Comparison of ENCODE assay signal across 9 mouse cellular contexts in genomic region chr10:84439228-84439596, GRCm38 (mm10). TPM values are rescaled to one million over a fixed set of nuclear protein-coding genes. Genes with fewer than 3 reads are reported as not detected.
DNase-seq lines count a peak whose midpoint lies in the region; ATAC-seq lines count a peak whose summit lies in the region.
"Had no signal": no experiment of that assay in that cellular context is flagged by ENCODE, and none has a peak within 500 bp of the region (broad histone marks: within the 10 kb centered on the region; RNA-seq: fewer than 3 reads in every experiment).

No protein-coding gene starts in this region.

- peak overlapping the region; percentile 98 for H3K9ac ChIP-seq in kidney, embryonic 14.5 days (ENCODE audit: low read depth, low read length)
- peak overlapping the region; percentile 100 for H3K9ac ChIP-seq in neural tube, embryonic 11.5 days (ENCODE audit: low read length)

- peaks cover 28% of the 10 kb centered on the region for H3K4me1 ChIP-seq in kidney, embryonic 14.5 days (ENCODE audit: control insufficient read depth, insufficient read depth, low read length)
- H3K4me1 ChIP-seq in forebrain, embryonic 10.5 days, result peaks cover 85% of the 10 kb centered on the region
- peaks cover 23% of the 10 kb centered on the region for H3K4me1 ChIP-seq in neural tube, embryonic 11.5 days (ENCODE audit: control insufficient read depth, insufficient read depth, low read length)

- no peak for DNase-seq in kidney, adult 11 months
- DNase-seq in adipocyte (ENCODE audit: low spot score), result peak; percentile 34
- DNase-seq in forebrain, embryonic 10.5 days (ENCODE audit: extremely low spot score, low spot score), result no peak
- DNase-seq in induced T-regulatory cell, adult 2 months (ENCODE audit: low read depth), result peak; percentile 5
- no peak for DNase-seq in neural tube, embryonic 11.5 days (ENCODE audit: low spot score)

- no peaks in the 10 kb centered on the region; the same call in 1 of the 2 replicates for H3K36me3 ChIP-seq in kidney, embryonic 14.5 days (ENCODE audit: control insufficient read depth, insufficient read depth, low read length)
- H3K36me3 ChIP-seq in forebrain, embryonic 10.5 days (replicated peaks), result peaks cover 11% of the 10 kb centered on the region
- no peaks in the 10 kb centered on the region for H3K36me3 ChIP-seq in neural tube, embryonic 11.5 days (ENCODE audit: control insufficient read depth, insufficient read depth, low read length)

- H3K4me2 ChIP-seq in kidney, embryonic 14.5 days (replicated peaks; ENCODE audit: low read depth, low read length), result peak overlapping the region; percentile 90
- H3K4me2 ChIP-seq in neural tube, embryonic 11.5 days (ENCODE audit: low read depth), result peak overlapping the region; percentile 94

- no peak for ATAC-seq in kidney, embryonic 14.5 days (ENCODE audit: low FRiP score, low TSS enrichment)
- no peak for ATAC-seq in neural tube, embryonic 11.5 days (ENCODE audit: insufficient read depth, low FRiP score, low TSS enrichment)
- ATAC-seq in activated CD4-positive, CD25-positive, alpha-beta regulatory T cell, adult 4 months, result no peak
- no peak for ATAC-seq in megakaryocyte-erythroid progenitor cell, adult 5-6 weeks (replicated peaks; ENCODE audit: low FRiP score, low TSS enrichment, poor library complexity, severe bottlenecking)
- ATAC-seq: Patski had no signal

- no peak overlapping the region for H3K27ac ChIP-seq in kidney, embryonic 14.5 days (ENCODE audit: low read depth, low read length)
- peak overlapping the region; percentile 100 for H3K27ac ChIP-seq in forebrain, embryonic 10.5 days
- no peak overlapping the region for H3K27ac ChIP-seq in neural tube, embryonic 11.5 days (ENCODE audit: low read depth, low read length)

- peak overlapping the region; percentile 86 for H3K4me3 ChIP-seq in kidney, embryonic 14.5 days (ENCODE audit: low read length)
- peak overlapping the region; percentile 70 for H3K4me3 ChIP-seq in forebrain, embryonic 10.5 days
- peak overlapping the region; percentile 76 for H3K4me3 ChIP-seq in neural tube, embryonic 11.5 days (ENCODE audit: low read depth, low read length)

- WGBS in kidney, embryonic 14.5 days, result 18% methylated on average over 7 of the region's 7 CpGs
- 19% methylated on average over 7 of the region's 7 CpGs for WGBS in forebrain, embryonic 10.5 days
- 24% methylated on average over 7 of the region's 7 CpGs for WGBS in neural tube, embryonic 11.5 days

- no peaks in the 10 kb centered on the region for H3K27me3 ChIP-seq in kidney, embryonic 14.5 days (ENCODE audit: control insufficient read depth, insufficient read depth, low read length)
- H3K27me3 ChIP-seq in forebrain, embryonic 10.5 days (ENCODE audit: poor library complexity, severe bottlenecking), result no peaks in the 10 kb centered on the region
- H3K27me3 ChIP-seq in neural tube, embryonic 11.5 days (ENCODE audit: control insufficient read depth, insufficient read depth, low read length), result no peaks in the 10 kb centered on the region
- H3K27me3 ChIP-seq: Patski had no signal

- H3K9me3 ChIP-seq in kidney, embryonic 14.5 days (ENCODE audit: control insufficient read depth, low read length), result no peaks in the 10 kb centered on the region
- H3K9me3 ChIP-seq in forebrain, embryonic 10.5 days, result no peaks in the 10 kb centered on the region
- H3K9me3 ChIP-seq in neural tube, embryonic 11.5 days (ENCODE audit: control insufficient read depth, low read length), result no peaks in the 10 kb centered on the region

RNA-seq across cellular contexts. Expression of gene Nuak1, which starts 1.2 kb away (rescaled TPM):
- polyA plus RNA-seq in kidney, embryonic 14.5 days (2014; fragmentation: Nextera tagmentation; extraction: Ambion mirVana), result 3.0 and 4.1 TPM in 2 replicates
- 2.1 and 2.4 TPM in 2 replicates for polyA plus RNA-seq in forebrain, embryonic 10.5 days (2016; fragmentation: Nextera tagmentation; extraction: Ambion mirVana)
- polyA plus RNA-seq in neural tube, embryonic 11.5 days (2014; fragmentation: Nextera tagmentation; extraction: Ambion mirVana), result 3.3 and 3.7 TPM in 2 replicates
- not detected for polyA plus RNA-seq in activated CD4-positive, CD25-positive, alpha-beta regulatory T cell, adult 4 months (2017; shearing (Covaris generic))
- total RNA-seq in megakaryocyte-erythroid progenitor cell, adult 5-6 weeks (2014; fragmentation: Nextera tagmentation), result 3.2 and 4.0 TPM in 2 replicates
- total RNA-seq in megakaryocyte-erythroid progenitor cell, adult 5-6 weeks (2017), result 0.61 and 1.1 TPM in 2 replicates

Comparison
In these comparisons a context has a peak if more than half of its experiments do, and no peak if none do; other contexts are left out.
1. DNase-seq: peak in adipocyte (single experiment) and induced T-regulatory cell, adult 2 months (single experiment); none in kidney, adult 11 months (single experiment), forebrain, embryonic 10.5 days (single experiment) and neural tube, embryonic 11.5 days (single experiment).
2. Peak in every context shown above with its lines, with median percentiles within 50 percentile points of each other: H3K4me3 ChIP-seq.